ENCODE assay signal across 9 mouse cellular contexts in genomic region chr5:113209401-113209750, GRCm38 (mm10). TPM values are rescaled to one million over a fixed set of nuclear protein-coding genes. Genes with fewer than 3 reads are reported as not detected.
DNase-seq lines count a peak whose midpoint lies in the region; ATAC-seq lines count a peak whose summit lies in the region.
"Had no signal": no experiment of that assay in that cellular context is flagged by ENCODE, and none has a peak within 500 bp of the region (broad histone marks: within the 10 kb centered on the region; RNA-seq: fewer than 3 reads in every experiment).

No protein-coding gene starts in this region.

- peaks cover 48% of the 10 kb centered on the region for H3K4me1 ChIP-seq in liver, embryonic 12.5 days
- H3K4me1 ChIP-seq in forebrain, embryonic 12.5 days: peaks cover 20% of the 10 kb centered on the region
- peaks cover 30% of the 10 kb centered on the region for H3K4me1 ChIP-seq in neural tube, embryonic 15.5 days

- no peaks in the 10 kb centered on the region for H3K36me3 ChIP-seq in liver, embryonic 12.5 days
- H3K36me3 ChIP-seq in forebrain, embryonic 12.5 days (replicated peaks): no peaks in the 10 kb centered on the region
- no peaks in the 10 kb centered on the region for H3K36me3 ChIP-seq in neural tube, embryonic 15.5 days

- no peak overlapping the region for H3K9ac ChIP-seq in liver, embryonic 12.5 days
- no peak overlapping the region; the same call in 1 of the 2 replicates for H3K9ac ChIP-seq in forebrain, embryonic 12.5 days
- H3K9ac ChIP-seq in neural tube, embryonic 15.5 days (replicated peaks): no peak overlapping the region

- H3K4me2 ChIP-seq in liver, embryonic 12.5 days: no peak overlapping the region
- 0 out of 2 replicates have a peak overlapping the region, but pooled peaks have one; percentile 8 for H3K4me2 ChIP-seq in forebrain, embryonic 12.5 days
- no peak overlapping the region for H3K4me2 ChIP-seq in neural tube, embryonic 15.5 days

- no peak for DNase-seq in liver
- DNase-seq in kidney, postnatal 25 days: peak; percentile 45 to 63
- DNase-seq in MN1 (ENCODE audit: low spot score): no peak
- DNase-seq in cerebellum, adult 8-10 months: no peak
- no peak for DNase-seq in gastrocnemius, adult 8-10 months (ENCODE audit: low spot score in 2 of 2)

- H3K27ac ChIP-seq in liver, embryonic 12.5 days: peak overlapping the region; percentile 29
- H3K27ac ChIP-seq in forebrain, embryonic 12.5 days: peak overlapping the region; percentile 66
- peak overlapping the region; percentile 74 for H3K27ac ChIP-seq in neural tube, embryonic 15.5 days (replicated peaks)

- H3K4me3 ChIP-seq in liver, embryonic 12.5 days: no peak overlapping the region
- no peak overlapping the region for H3K4me3 ChIP-seq in forebrain, embryonic 12.5 days (replicated peaks)
- H3K4me3 ChIP-seq in neural tube, embryonic 15.5 days (replicated peaks): no peak overlapping the region
- H3K4me3 ChIP-seq: megakaryocyte, embryonic 14.5 days had no signal

- 56% methylated on average over 11 of the region's 11 CpGs for WGBS in liver, embryonic 12.5 days (ENCODE audit: insufficient replicate concordance)
- WGBS in forebrain, embryonic 12.5 days: 64% methylated on average over 11 of the region's 11 CpGs
- WGBS in neural tube, embryonic 15.5 days: 44% methylated on average over 11 of the region's 11 CpGs

- no peak for ATAC-seq in liver, embryonic 12.5 days
- ATAC-seq in forebrain, embryonic 12.5 days (ENCODE audit: low FRiP score): no peak
- no peak for ATAC-seq in neural tube, embryonic 15.5 days (ENCODE audit: low FRiP score)

- no peaks in the 10 kb centered on the region for H3K27me3 ChIP-seq in liver, embryonic 12.5 days (replicated peaks)
- no peaks in the 10 kb centered on the region for H3K27me3 ChIP-seq in forebrain, embryonic 12.5 days
- H3K27me3 ChIP-seq in neural tube, embryonic 15.5 days (replicated peaks): no peaks in the 10 kb centered on the region

- H3K9me3 ChIP-seq in liver, embryonic 12.5 days (replicated peaks): no peaks in the 10 kb centered on the region
- H3K9me3 ChIP-seq in forebrain, embryonic 12.5 days: no peaks in the 10 kb centered on the region
- no peaks in the 10 kb centered on the region for H3K9me3 ChIP-seq in neural tube, embryonic 15.5 days (replicated peaks)

RNA-seq across cellular contexts. Expression of gene 2900026A02Rik, which starts 11.7 kb away (rescaled TPM):
- polyA plus RNA-seq in liver, embryonic 12.5 days (2016; fragmentation: Nextera tagmentation; extraction: Ambion mirVana): 1.9 and 2.0 TPM in 2 replicates
- polyA plus RNA-seq in forebrain, embryonic 12.5 days (2016; fragmentation: Nextera tagmentation; extraction: Ambion mirVana): 4.5 and 6.1 TPM in 2 replicates
- polyA plus RNA-seq in neural tube, embryonic 15.5 days (2015; fragmentation: Nextera tagmentation; extraction: Ambion mirVana): 3.0 and 5.5 TPM in 2 replicates
- 10 to 100 TPM; 21.3 to 26.3 (median 23.9) TPM for total RNA-seq in gastrocnemius, adult 8-10 months (2022)

RNA-seq across cellular contexts. Expression of gene Tmem211, which starts 17.3 kb away (rescaled TPM):
- polyA plus RNA-seq in liver, embryonic 12.5 days (2016; fragmentation: Nextera tagmentation; extraction: Ambion mirVana): not detected in 2 replicates
- polyA plus RNA-seq in forebrain, embryonic 12.5 days (2016; fragmentation: Nextera tagmentation; extraction: Ambion mirVana): 0.20 and 0.28 TPM in 2 replicates
- polyA plus RNA-seq in neural tube, embryonic 15.5 days (2015; fragmentation: Nextera tagmentation; extraction: Ambion mirVana): not detected in 2 replicates
- total RNA-seq in gastrocnemius, adult 8-10 months (2022): not detected

Comparison
In these comparisons a context has a peak if more than half of its experiments do, and no peak if none do; other contexts are left out.
1. DNase-seq: peak in kidney, postnatal 25 days (2 of 2); none in liver (single experiment), MN1 (single experiment), cerebellum, adult 8-10 months (single experiment) and gastrocnemius, adult 8-10 months (0 of 2).
2. Peak in every context shown above with its lines, with median percentiles within 50 percentile points of each other: H3K27ac ChIP-seq.